Comparison of ENCODE assay signal across 26 mouse cellular contexts in genomic region chr7:100312716-100313115, GRCm38 (mm10). TPM values are rescaled to one million over a fixed set of nuclear protein-coding genes. Genes with fewer than 3 reads are reported as not detected.
DNase-seq lines count a peak whose midpoint lies in the region; ATAC-seq lines count a peak whose summit lies in the region.
"Had no signal": no experiment of that assay in that cellular context is flagged by ENCODE, and none has a peak within 500 bp of the region (broad histone marks: within the 10 kb centered on the region; RNA-seq: fewer than 3 reads in every experiment).

No protein-coding gene starts in this region.

- H3K27me3 ChIP-seq in megakaryocyte, embryonic 14.5 days (replicated peaks) = peaks cover 57% of the 10 kb centered on the region
- H3K27me3 ChIP-seq: forebrain, embryonic 13.5 days; hindbrain, embryonic 13.5 days; intestine, embryonic 15.5 days had no signal

- peak overlapping the region; percentile 80 for H3K4me3 ChIP-seq in megakaryocyte, embryonic 14.5 days (replicated peaks)
- H3K4me3 ChIP-seq: forebrain, embryonic 13.5 days; heart, adult 2 months; heart, embryonic 10.5 days; hindbrain, embryonic 10.5 days; hindbrain, embryonic 13.5 days; intestine, embryonic 15.5 days had no signal

- peak; percentile 64 for DNase-seq in NIH3T3 (ENCODE audit: low read depth)
- DNase-seq in fibroblast of lung, adult 2 months (ENCODE audit: low read depth) = peak; percentile 41
- DNase-seq in right cerebral cortex, adult 2 months (ENCODE audit: low spot score in 2 of 2) = no peak
- DNase-seq in natural killer cell, adult 2 months (ENCODE audit: low spot score in 2 of 2) = no peak
- DNase-seq: adrenal gland, adult 8-10 months; adrenal gland, postnatal 25 days; cerebellum, adult 18-20 months; cerebellum, adult 9-10 months; cerebellum, postnatal 14 days; gastrocnemius, postnatal 10 days; gastrocnemius, postnatal 36 days; heart, adult 2 months; kidney, adult 11 months had no signal

- H3K4me1 ChIP-seq in megakaryocyte, embryonic 14.5 days = peaks cover 62% of the 10 kb centered on the region

- H3K36me3 ChIP-seq in megakaryocyte, embryonic 14.5 days (replicated peaks; ENCODE audit: low read length) = no peaks in the 10 kb centered on the region
- H3K36me3 ChIP-seq: G1E; heart, embryonic 10.5 days; hindbrain, embryonic 10.5 days; intestine, embryonic 15.5 days had no signal

- peaks cover 8% of the 10 kb centered on the region; the same call in 1 of the 2 replicates for H3K9me3 ChIP-seq in megakaryocyte, embryonic 14.5 days
- H3K9me3 ChIP-seq: forebrain, embryonic 13.5 days; G1E; heart, embryonic 10.5 days; hindbrain, embryonic 10.5 days; hindbrain, embryonic 13.5 days; intestine, embryonic 15.5 days had no signal

- ATAC-seq in megakaryocyte, adult 5-6 weeks (ENCODE audit: poor library complexity, severe bottlenecking) = no peak
- ATAC-seq: activated CD4-positive, CD25-positive, alpha-beta regulatory T cell, adult 4 months; forebrain, embryonic 13.5 days; forebrain, embryonic 16.5 days; hindbrain, embryonic 16.5 days; intestine, embryonic 15.5 days had no signal

RNA-seq across cellular contexts. Expression of gene P4ha3, which starts 27.4 kb away (rescaled TPM):
- 0.22 TPM in 1 of 2 replicates, not detected in the other for polyA plus RNA-seq in megakaryocyte, embryonic 14.5 days (2012; ENCODE audit: insufficient read depth, low replicate concordance)
- total RNA-seq in megakaryocyte, adult 5-6 weeks (2015) = not detected in 2 replicates
- total RNA-seq in megakaryocyte, adult 5-6 weeks (2017) = not detected in 2 replicates
- total RNA-seq: CH12.LX; granulocyte monocyte progenitor cell, adult 5-6 weeks had no signal
- polyA plus RNA-seq: G1E had no signal

RNA-seq across cellular contexts. Expression of gene C2cd3, which starts 59.3 kb away (rescaled TPM):
- 3.6 and 10.7 TPM in 2 replicates for polyA plus RNA-seq in megakaryocyte, embryonic 14.5 days (2012; ENCODE audit: insufficient read depth, low replicate concordance)
- 51.1 and 55.6 TPM in 2 replicates for total RNA-seq in megakaryocyte, adult 5-6 weeks (2015)
- 21.0 and 24.1 TPM in 2 replicates for total RNA-seq in megakaryocyte, adult 5-6 weeks (2017)

RNA-seq across cellular contexts. Expression of gene Ppme1, which starts 59.4 kb away (rescaled TPM):
- 14.3 and 41.4 TPM in 2 replicates for polyA plus RNA-seq in megakaryocyte, embryonic 14.5 days (2012; ENCODE audit: insufficient read depth, low replicate concordance)
- total RNA-seq in megakaryocyte, adult 5-6 weeks (2015) = 10.6 and 12.9 TPM in 2 replicates
- 19.9 and 27.5 TPM in 2 replicates for total RNA-seq in megakaryocyte, adult 5-6 weeks (2017)

Comparison
In these comparisons a context has a peak if more than half of its experiments do, and no peak if none do; other contexts are left out.
1. DNase-seq: peak in NIH3T3 (single experiment) and fibroblast of lung, adult 2 months (single experiment); none in right cerebral cortex, adult 2 months (0 of 2) and natural killer cell, adult 2 months (0 of 2).